Mouse (Mus musculus) urinary bladder, postnatal 4 days (tissue): ENCODE results near the gene Gsdmc4.
"Not testable (repeated sequence)": the region's sequence is repeated elsewhere in the genome, so short reads cannot be mapped to it uniquely, and the experiment has no call there.

ENCODE experiments used
- DNase-seq, 2 experiments: peaks; one replicate each; pipeline ENCODE4 v3.0.0; 2021 to 2022; ENCODE audit warnings: low spot score in 2 of 2

Gene Gsdmc4

GRCm38 (mm10) chr15:63912197-63912596, at the start of gene Gsdmc4:
Gene Gsdmc4 (minus strand): TSS chr15:63912297.
- not testable (repeated sequence) for DNase-seq

GRCm38 (mm10) chr15:63960542-63960941, 48.4 kb upstream of the Gsdmc4 start:
- no peak for DNase-seq

GRCm38 (mm10) chr15:63957553-63957952, 45.5 kb upstream of the Gsdmc4 start:
- no peak for DNase-seq

GRCm38 (mm10) chr15:63953256-63953655, 41.2 kb upstream of the Gsdmc4 start:
- no peak for DNase-seq

GRCm38 (mm10) chr15:63941221-63941620, 29.1 kb upstream of the Gsdmc4 start:
- DNase-seq = no peak

- DNase-seq = no peak
Observed at GRCm38 (mm10) chr15:63932656-63933055, 20.6 kb upstream of the Gsdmc4 start.

- no peak for DNase-seq
Observed at GRCm38 (mm10) chr15:63931404-63931803, 19.3 kb upstream of the Gsdmc4 start.

- no peak for DNase-seq
Observed at GRCm38 (mm10) chr15:63930107-63931041, 18.3 kb upstream of the Gsdmc4 start.

- DNase-seq = no peak
Observed at GRCm38 (mm10) chr15:63926201-63926600, 14.1 kb upstream of the Gsdmc4 start.

GRCm38 (mm10) chr15:63924484-63924883, 12.4 kb upstream of the Gsdmc4 start:
- no peak for DNase-seq

- DNase-seq = not testable (repeated sequence)
Observed at GRCm38 (mm10) chr15:63921618-63922017, 9.5 kb upstream of the Gsdmc4 start.

- DNase-seq = not testable (repeated sequence)
Observed at GRCm38 (mm10) chr15:63919728-63920127, 7.6 kb upstream of the Gsdmc4 start.

- not testable (repeated sequence) for DNase-seq
Observed at GRCm38 (mm10) chr15:63916584-63916983, 4.5 kb upstream of the Gsdmc4 start.

- not testable (repeated sequence) for DNase-seq
Observed at GRCm38 (mm10) chr15:63909896-63910295, 2.2 kb downstream of the Gsdmc4 start.

GRCm38 (mm10) chr15:63895560-63896353, 16.3 kb downstream of the Gsdmc4 start:
- DNase-seq = not testable (repeated sequence)

- not testable (repeated sequence) for DNase-seq
Observed at GRCm38 (mm10) chr15:63888440-63888839, 23.7 kb downstream of the Gsdmc4 start.

GRCm38 (mm10) chr15:63887949-63888348, 24.1 kb downstream of the Gsdmc4 start:
- DNase-seq = not testable (repeated sequence)

- not testable (repeated sequence) for DNase-seq
Observed at GRCm38 (mm10) chr15:63878458-63878857, 33.6 kb downstream of the Gsdmc4 start, which contains the start of gene Gsdmc3. Gene Gsdmc3 (minus strand): TSS chr15:63878558.

- not testable (repeated sequence) for DNase-seq
Observed at GRCm38 (mm10) chr15:63876160-63876559, 35.9 kb downstream of the Gsdmc4 start.

GRCm38 (mm10) chr15:63861965-63862364, 50.1 kb downstream of the Gsdmc4 start:
- DNase-seq = not testable (repeated sequence)
